Mouse (Mus musculus) right cerebral cortex, postnatal 14 days (tissue): ENCODE measurements at regions not wholly inside any gene's neighbourhood (a gene's known extent, or its start where the extent isn't known, plus 50 kb on each side); places are given as distances from the start of the nearest gene placed in this dataset.

Experiments used
- DNase-seq: peaks from one replicate; pipeline ENCODE4 v3.0.0; 2022

DNA sequence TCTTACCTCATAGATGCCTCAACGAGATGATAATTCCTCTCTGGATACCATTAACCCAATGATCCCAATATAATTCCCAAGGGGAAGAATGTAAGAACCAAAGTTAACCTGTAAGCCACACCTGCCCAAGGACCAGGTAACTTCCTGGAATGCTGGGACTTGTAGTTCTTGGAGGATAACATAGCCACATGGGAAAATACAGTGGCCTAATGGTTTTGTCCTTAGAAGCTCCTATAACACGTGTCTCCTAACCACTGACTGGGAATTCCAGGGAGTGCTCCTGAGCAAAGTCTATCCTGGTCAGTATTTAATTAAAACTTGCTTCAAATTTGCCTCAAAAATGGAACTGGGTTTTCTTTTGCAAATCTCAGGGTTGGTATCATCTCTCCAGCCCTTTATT, 119.9 kb downstream of the Evx1 start:
- no peak for DNase-seq

- no peak for DNase-seq
Measured at GRCm38 (mm10) chr6:52434771-52435170, 121.5 kb downstream of the Evx1 start.

GRCm38 (mm10) chr6:52435358-52435757, 122.1 kb downstream of the Evx1 start:
- no peak for DNase-seq

DNA sequence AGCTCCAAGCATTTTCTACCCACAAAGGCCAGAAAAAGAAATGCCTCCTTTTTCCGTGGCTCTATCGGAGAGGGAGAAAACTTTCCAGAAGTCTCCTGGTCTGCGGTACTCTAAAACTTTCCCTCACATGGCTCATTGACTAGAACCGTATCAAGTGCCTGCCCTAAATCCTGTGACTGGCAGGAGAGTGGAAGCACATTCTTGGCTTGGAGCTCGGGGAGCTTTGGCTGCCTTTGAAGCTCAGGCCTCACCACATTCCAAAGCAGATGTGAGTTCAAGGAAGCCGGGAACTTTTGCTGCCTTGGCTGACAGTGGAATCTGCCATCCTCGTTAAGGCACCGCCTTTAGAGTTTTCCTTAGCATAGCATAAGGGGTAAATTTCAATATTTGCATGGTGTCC, 125.1 kb downstream of the Evx1 start:
- no peak for DNase-seq

DNA sequence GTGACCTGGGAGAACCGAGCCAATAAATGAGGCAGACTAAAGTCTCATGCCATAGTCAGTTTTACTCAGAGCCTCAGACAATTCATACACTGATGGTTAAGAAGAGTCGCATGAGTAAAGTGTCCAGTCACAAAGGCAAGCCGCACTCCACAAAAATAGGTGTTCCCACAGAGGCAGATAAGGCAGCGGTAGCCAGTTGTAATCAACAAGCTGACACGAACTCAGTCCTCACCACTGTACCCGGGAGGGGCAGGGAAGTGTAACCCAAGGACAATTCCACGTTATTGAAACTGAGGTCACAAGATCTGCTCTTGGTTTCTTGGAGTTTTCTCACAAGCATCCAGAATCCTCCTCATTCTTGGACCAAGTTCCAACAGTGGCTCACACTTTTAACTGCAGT, 125.9 kb downstream of the Evx1 start:
- no peak for DNase-seq

GRCm38 (mm10) chr6:52440160-52440559, 126.9 kb downstream of the Evx1 start:
- no peak for DNase-seq

- DNase-seq = peak; percentile 29
Measured at GRCm38 (mm10) chr6:52443112-52443984, 130.1 kb downstream of the Evx1 start.

- no peak for DNase-seq
Measured at GRCm38 (mm10) chr6:52458828-52459227, 145.5 kb downstream of the Evx1 start.

GRCm38 (mm10) chr6:52461186-52461585, 147.9 kb downstream of the Evx1 start:
- DNase-seq = no peak

GRCm38 (mm10) chr6:52463369-52463768, 150.1 kb downstream of the Evx1 start:
- peak; percentile 59 for DNase-seq

GRCm38 (mm10) chr6:52464571-52464970, 151.3 kb downstream of the Evx1 start:
- no peak for DNase-seq

DNA sequence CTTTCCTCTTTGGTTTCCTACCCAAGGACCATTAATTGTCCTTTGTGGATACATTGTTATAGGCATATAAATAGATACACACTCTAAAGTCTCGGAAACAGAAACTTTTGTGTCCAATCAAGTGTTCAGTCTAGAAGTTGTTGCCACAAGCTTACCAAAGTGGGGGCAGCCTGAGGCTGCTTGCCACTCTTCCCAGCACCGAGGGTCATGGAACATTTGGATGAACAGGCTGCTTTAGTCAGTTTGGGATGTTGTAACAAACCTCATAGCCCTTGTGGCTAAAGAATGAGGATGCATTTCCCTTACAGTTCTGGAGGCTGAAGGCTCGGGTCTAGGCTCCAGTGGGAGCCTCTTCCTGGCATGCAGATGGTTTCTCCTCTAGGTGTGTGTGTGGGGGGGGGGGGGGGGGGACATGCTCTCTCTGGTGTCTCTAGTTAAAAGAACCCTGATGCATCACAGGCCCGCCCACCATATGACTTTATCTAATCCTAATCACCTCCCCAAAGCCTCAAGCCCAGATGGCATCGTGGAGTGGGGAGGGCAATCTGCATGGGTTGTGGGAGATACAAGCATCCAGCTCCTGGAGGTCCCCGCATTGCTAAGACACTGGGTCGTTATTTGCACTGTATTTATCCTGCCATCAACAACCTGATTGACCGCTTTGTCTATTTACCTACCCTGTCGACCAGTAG, 152.7 kb downstream of the Evx1 start:
- no peak for DNase-seq

GRCm38 (mm10) chr6:52470831-52471230, 157.5 kb downstream of the Evx1 start:
- DNase-seq = no peak

DNA sequence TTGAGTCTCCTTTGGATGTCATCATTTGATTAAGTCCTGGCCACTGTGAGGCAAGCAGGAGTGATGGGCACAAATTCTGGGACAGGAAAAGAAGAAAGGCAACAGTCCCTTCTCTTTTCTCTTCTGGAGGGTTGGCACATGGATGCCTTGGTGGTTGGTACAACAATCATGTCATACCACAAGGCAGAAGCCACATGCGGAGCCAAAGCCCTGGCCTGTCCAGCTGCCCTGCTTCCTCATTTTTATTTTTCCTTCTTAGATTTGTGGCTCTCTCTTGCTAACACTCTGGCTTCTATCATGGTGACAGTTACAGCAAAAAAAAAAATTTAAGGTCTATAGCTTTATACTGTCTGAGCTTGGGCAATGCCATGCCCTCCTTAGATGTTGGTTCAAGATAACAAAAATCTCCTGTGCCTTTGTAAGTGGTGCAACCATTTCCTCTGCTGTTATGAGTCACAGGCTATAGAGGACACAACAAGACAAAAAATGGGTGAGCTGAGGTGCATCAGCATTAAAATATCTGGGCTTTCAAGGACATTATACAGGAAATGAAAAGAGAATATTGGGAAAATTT, 158.2 kb downstream of the Evx1 start:
- DNase-seq = no peak

GRCm38 (mm10) chr6:52472008-52472407, 158.7 kb downstream of the Evx1 start:
- DNase-seq = no peak

- DNase-seq = no peak
Measured at GRCm38 (mm10) chr6:52473042-52473589, 159.8 kb downstream of the Evx1 start.

GRCm38 (mm10) chr6:52473924-52474323, 160.6 kb downstream of the Evx1 start:
- DNase-seq = no peak

GRCm38 (mm10) chr6:52475676-52476075, 162.4 kb downstream of the Evx1 start:
- DNase-seq = no peak

DNA sequence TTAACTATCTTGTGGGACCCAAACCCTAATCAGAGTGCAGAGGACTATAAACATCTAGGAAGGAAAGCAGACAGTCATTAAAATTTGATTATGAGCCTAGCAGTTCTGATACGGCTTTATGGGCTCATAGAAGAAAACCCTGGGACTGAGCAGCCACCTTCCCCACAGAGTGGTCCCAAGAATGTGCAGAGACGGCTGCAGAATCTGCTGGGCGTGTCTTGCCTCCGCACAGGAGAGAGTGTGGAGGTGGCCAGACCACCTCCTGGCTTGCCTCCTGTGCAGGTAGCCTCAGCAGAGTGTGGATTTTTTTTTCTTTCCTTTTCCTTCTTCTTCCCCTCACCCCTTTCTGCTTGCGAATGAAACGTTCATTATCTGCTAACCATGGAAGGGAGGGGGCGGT, 163.3 kb downstream of the Hibadh start:
- DNase-seq = no peak

GRCm38 (mm10) chr6:52477380-52477779, 162.8 kb downstream of the Hibadh start:
- no peak for DNase-seq

GRCm38 (mm10) chr6:52478624-52479023, 161.6 kb downstream of the Hibadh start:
- DNase-seq = no peak

GRCm38 (mm10) chr6:52479200-52479599, 161.0 kb downstream of the Hibadh start:
- no peak for DNase-seq

DNA sequence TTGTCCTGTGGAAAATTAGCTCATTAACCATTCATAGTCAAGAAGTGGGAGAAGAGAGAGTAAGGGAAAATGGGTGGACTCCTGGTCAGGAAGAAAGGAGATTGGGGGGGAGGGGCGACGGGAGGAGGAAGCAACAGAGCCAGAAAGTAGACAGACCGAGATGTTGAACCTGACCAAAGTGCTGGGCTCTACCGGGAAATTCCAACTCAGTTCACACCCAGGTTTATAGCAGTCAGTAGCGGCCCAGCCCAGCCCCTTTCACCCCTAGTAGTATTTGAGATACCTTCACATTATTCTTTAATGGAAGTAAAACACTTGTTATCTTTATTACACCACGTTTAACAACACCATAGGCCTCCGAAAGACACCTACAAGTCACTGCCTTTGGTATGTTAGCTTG, 158.2 kb downstream of the Hibadh start:
- no peak for DNase-seq

- DNase-seq = no peak
Measured at GRCm38 (mm10) chr6:52486146-52486545, 154.0 kb downstream of the Hibadh start.
